Mouse (Mus musculus) heart, embryonic 11.5 days (tissue): ENCODE measurements around the gene Hoxa6. TPM values are rescaled to one million over a fixed set of nuclear protein-coding genes. Genes with fewer than 3 reads are reported as not detected.
A peak's percentile ranks its signal among the peaks of the same experiment; 100 is the strongest.

Experiments
- ATAC-seq: fragments of 200-750 bp; cut with Nextera tagmentation; replicated peaks from 2 replicates; pipeline ENCODE4 v1.8.0; 2017; ENCODE audit warnings: moderate library complexity; ENCODE audit not compliant: insufficient number of reproducible peaks, low FRiP score, low TSS enrichment
- H3K27ac ChIP-seq: fragments of 300-500 bp; sonication (generic); 2 replicates; pipeline ENCODE4 v1.5.1; 2014; ENCODE audit warnings: mild to moderate bottlenecking, low read depth, low read length
- H3K27me3 ChIP-seq: fragments of 300-500 bp; sonication (generic); 2 replicates; pipeline ENCODE4 v1.6.1; 2014; ENCODE audit warnings: mild to moderate bottlenecking, low read length, mixed read lengths; ENCODE audit not compliant: control insufficient read depth, insufficient read depth
- H3K36me3 ChIP-seq: fragments of 300-500 bp; sonication (generic); 2 replicates; pipeline ENCODE4 v1.6.1; 2014; ENCODE audit warnings: mild to moderate bottlenecking, low read length, moderate library complexity, mixed read lengths; ENCODE audit not compliant: control insufficient read depth, insufficient read depth
- H3K4me1 ChIP-seq: fragments of 300-500 bp; sonication (generic); 2 replicates; pipeline ENCODE4 v1.6.1; 2014; ENCODE audit warnings: low read length; ENCODE audit not compliant: control insufficient read depth, insufficient read depth
- H3K4me2 ChIP-seq: fragments of 300-500 bp; sonication (generic); 2 replicates; pipeline ENCODE4 v1.6.1; 2014; ENCODE audit warnings: mild to moderate bottlenecking, moderate library complexity
- H3K4me3 ChIP-seq: fragments of 300-500 bp; sonication (generic); 2 replicates; pipeline ENCODE4 v1.5.1; 2014; ENCODE audit warnings: low read depth, low read length
- H3K9ac ChIP-seq: fragments of 300-500 bp; sonication (generic); 2 replicates; pipeline ENCODE4 v1.6.1; 2014; ENCODE audit warnings: mild to moderate bottlenecking, low read depth, low read length, moderate library complexity
- H3K9me3 ChIP-seq: fragments of 300-500 bp; sonication (generic); replicated peaks from 2 replicates; pipeline ENCODE4 v1.6.1; 2016; ENCODE audit warnings: low read length; ENCODE audit not compliant: control insufficient read depth
- WGBS: fragments of 180-500 bp; shearing (Covaris S2); extraction: QIAGEN DNeasy Blood & Tissue Kit; methylation state at CpG from one replicate; pipeline ENCODE4 v1.1.7; 2014; ENCODE audit not compliant: insufficient replicate concordance; 5-methylcytosine and 5-hydroxymethylcytosine counted together
- polyA plus RNA-seq: library from polyadenylated mRNA; unstranded; fragments of >200 nt; fragmentation: Nextera tagmentation; extraction: Ambion mirVana; gene quantifications from 2 replicates; pipeline ENCODE4 v1.2.1, GENCODE M21; 2014

Gene Hoxa6
- polyA plus RNA-seq, 1 experiment from 2014 or later: not detected

GRCm38 (mm10) chr6:52201269-52201668 is 7.3 kb downstream of the Hoxa6 start:
- Histone ChIP-seq H3K27me3 (peaks cover 100% of the 10 kb centered on the region), H3K4me1 (peaks cover 12% of the 10 kb centered on the region), H3K36me3 (no peaks in the 10 kb centered on the region), H3K4me2 (no peak overlapping the region), H3K4me3 (0 out of 2 replicates have a peak overlapping the region, but pooled peaks have one; percentile 1), H3K9me3 (no peaks in the 10 kb centered on the region), H3K27ac (no peak overlapping the region), H3K9ac (no peak overlapping the region)
- 24% methylated on average over 1 of the region's 1 CpGs for WGBS
- ATAC-seq: no peak

- no peaks in the 10 kb centered on the region for H3K9me3 ChIP-seq
- H3K4me3 ChIP-seq: 0 out of 2 replicates have a peak overlapping the region, but pooled peaks have one; percentile 1
- no peak for ATAC-seq
- H3K36me3 ChIP-seq: no peaks in the 10 kb centered on the region
- H3K27ac ChIP-seq: no peak overlapping the region
- H3K9ac ChIP-seq: no peak overlapping the region
- H3K4me1 ChIP-seq: peaks cover 12% of the 10 kb centered on the region
- H3K4me2 ChIP-seq: no peak overlapping the region; the same call in 1 of the 2 replicates
- WGBS: 20% methylated on average over 10 of the region's 10 CpGs
- H3K27me3 ChIP-seq: peaks cover 100% of the 10 kb centered on the region
These were observed 7.7 kb downstream of the Hoxa6 start for GRCm38 (mm10) chr6:52200751-52201250.

GRCm38 (mm10) chr6:52200073-52200750 is 8.3 kb downstream of the Hoxa6 start:
- 0 out of 2 replicates have a peak overlapping the region, but pooled peaks have one; percentile 3 for H3K4me3 ChIP-seq
- H3K9me3 ChIP-seq: no peaks in the 10 kb centered on the region
- no peaks in the 10 kb centered on the region for H3K36me3 ChIP-seq
- ATAC-seq: no peak
- H3K9ac ChIP-seq: no peak overlapping the region
- 0 out of 2 replicates have a peak overlapping the region, but pooled peaks have one; percentile 41 for H3K27ac ChIP-seq
- H3K4me2 ChIP-seq: no peak overlapping the region; the same call in 1 of the 2 replicates
- peaks cover 12% of the 10 kb centered on the region for H3K4me1 ChIP-seq
- peaks cover 100% of the 10 kb centered on the region for H3K27me3 ChIP-seq
- 4% methylated on average over 30 of the region's 30 CpGs for WGBS

GRCm38 (mm10) chr6:52197271-52197670 is 11.3 kb downstream of the Hoxa6 start:
- 0% methylated on average over 10 of the region's 10 CpGs for WGBS
- Histone ChIP-seq H3K27ac (no peak overlapping the region), H3K9ac (no peak overlapping the region), H3K36me3 (no peaks in the 10 kb centered on the region), H3K9me3 (no peaks in the 10 kb centered on the region), H3K4me3 (no peak overlapping the region), H3K4me2 (no peak overlapping the region), H3K4me1 (peaks cover 2% of the 10 kb centered on the region; the same call in 1 of the 2 replicates), H3K27me3 (peaks cover 98% of the 10 kb centered on the region)
- no peak for ATAC-seq

- ATAC-seq: no peak
- Histone ChIP-seq H3K9me3 (no peaks in the 10 kb centered on the region), H3K4me3 (no peak overlapping the region), H3K27me3 (peaks cover 98% of the 10 kb centered on the region), H3K27ac (no peak overlapping the region), H3K4me1 (peaks cover 6% of the 10 kb centered on the region; the same call in 1 of the 2 replicates), H3K36me3 (no peaks in the 10 kb centered on the region), H3K9ac (no peak overlapping the region), H3K4me2 (no peak overlapping the region)
- 3% methylated on average over 9 of the region's 9 CpGs for WGBS
These were observed 11.7 kb downstream of the Hoxa6 start for GRCm38 (mm10) chr6:52196811-52197210.

GRCm38 (mm10) chr6:52194690-52195089 is 13.8 kb downstream of the Hoxa6 start:
- no peaks in the 10 kb centered on the region for H3K36me3 ChIP-seq
- 3% methylated on average over 10 of the region's 10 CpGs for WGBS
- H3K27me3 ChIP-seq: peaks cover 97% of the 10 kb centered on the region
- no peak for ATAC-seq
- no peaks in the 10 kb centered on the region for H3K9me3 ChIP-seq
- H3K27ac ChIP-seq: no peak overlapping the region
- peaks cover 11% of the 10 kb centered on the region; the same call in 1 of the 2 replicates for H3K4me1 ChIP-seq
- no peak overlapping the region for H3K4me2 ChIP-seq
- no peak overlapping the region for H3K4me3 ChIP-seq
- H3K9ac ChIP-seq: no peak overlapping the region

GRCm38 (mm10) chr6:52191860-52192550 is 16.5 kb downstream of the Hoxa6 start:
- peak; percentile 59; the same call in 1 of the 2 replicates for ATAC-seq
- Histone ChIP-seq H3K9ac (peak overlapping the region; percentile 58; the same call in 1 of the 2 replicates), H3K4me1 (peaks cover 11% of the 10 kb centered on the region; the same call in 1 of the 2 replicates), H3K36me3 (no peaks in the 10 kb centered on the region), H3K4me3 (peak overlapping the region; percentile 53), H3K27ac (peak overlapping the region; percentile 12; the same call in 1 of the 2 replicates), H3K27me3 (peaks cover 97% of the 10 kb centered on the region), H3K4me2 (peak overlapping the region; percentile 78), H3K9me3 (no peaks in the 10 kb centered on the region)
- 2% methylated on average over 27 of the region's 55 CpGs for WGBS

- no peaks in the 10 kb centered on the region for H3K36me3 ChIP-seq
- peak within 1 kb of the TSS; percentile 17; the same call in 1 of the 2 replicates for H3K27ac ChIP-seq
- peak within 1 kb of the TSS; percentile 53 for H3K4me3 ChIP-seq
- WGBS: under 1% methylated on average over 59 of the region's 102 CpGs
- peaks cover 97% of the 10 kb centered on the region for H3K27me3 ChIP-seq
- H3K4me2 ChIP-seq: peak within 1 kb of the TSS; percentile 78
- peaks cover 11% of the 10 kb centered on the region; the same call in 1 of the 2 replicates for H3K4me1 ChIP-seq
- peak within 1 kb of the TSS; percentile 61; the same call in 1 of the 2 replicates for H3K9ac ChIP-seq
- H3K9me3 ChIP-seq: no peaks in the 10 kb centered on the region
- no peak for ATAC-seq
These were observed 17.4 kb downstream of the Hoxa6 start, which contains the start of gene Hoxa4 for GRCm38 (mm10) chr6:52190906-52191810. TSS of gene Hoxa4 (minus strand) at chr6:52191753.
